Mouse (Mus musculus) regulatory T cell (primary cell): ENCODE measurements around the gene C1ql4.
"Not testable (repeated sequence)": the region's sequence is repeated elsewhere in the genome, so short reads cannot be mapped to it uniquely, and the experiment has no call there.

Experiments
- in situ Hi-C: fragments of 300-600 bp; cut with MboI, MseI; formaldehyde crosslinking; loops from one replicate; pipeline ENCODE4 v1.15.1; 2025; ENCODE audit warnings: high pct_unique_total_duplicates

C1ql4 gene

DNA sequence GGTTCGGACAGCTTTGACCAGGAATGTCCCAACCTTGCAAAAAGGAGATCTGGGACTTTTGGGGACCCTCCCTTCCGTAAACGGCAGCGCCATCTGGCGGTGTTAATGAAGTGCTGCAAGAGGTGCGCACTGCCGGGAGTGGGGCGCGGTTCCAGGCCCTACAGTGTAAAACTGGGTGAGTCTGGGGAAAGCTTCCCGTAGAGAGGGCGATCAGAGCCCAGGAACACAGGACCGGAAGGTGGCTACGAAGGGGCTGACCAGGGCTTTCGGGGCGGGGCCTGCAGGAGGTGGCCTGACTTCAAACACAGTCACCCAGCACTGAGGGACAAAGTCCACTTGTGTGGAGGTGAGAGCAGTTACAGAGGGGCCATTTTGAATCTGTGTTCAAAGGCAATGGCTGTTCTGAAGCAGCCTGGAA is 11.5 kb upstream of the C1ql4 start:
- in situ Hi-C loops: no loop called here

DNA sequence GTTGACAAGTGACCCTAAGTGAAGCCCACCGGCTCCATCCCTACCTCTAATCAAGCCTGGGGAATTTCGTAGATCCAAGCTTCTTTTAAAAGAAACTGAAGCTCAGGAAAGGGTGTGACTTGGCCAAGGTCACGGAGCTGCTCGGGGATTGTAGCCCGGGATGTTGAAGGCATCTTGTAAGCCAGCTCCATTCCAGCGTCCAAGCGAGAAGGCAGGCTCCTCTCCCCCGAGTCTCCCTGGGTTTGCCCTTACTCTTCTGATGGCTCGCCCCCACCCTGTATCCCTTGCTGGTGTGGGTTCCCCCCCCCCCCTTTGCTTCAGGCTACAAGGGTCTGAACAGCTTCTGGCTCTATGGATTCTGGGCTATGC is 10.9 kb upstream of the C1ql4 start:
- in situ Hi-C loops: no loop called here

DNA sequence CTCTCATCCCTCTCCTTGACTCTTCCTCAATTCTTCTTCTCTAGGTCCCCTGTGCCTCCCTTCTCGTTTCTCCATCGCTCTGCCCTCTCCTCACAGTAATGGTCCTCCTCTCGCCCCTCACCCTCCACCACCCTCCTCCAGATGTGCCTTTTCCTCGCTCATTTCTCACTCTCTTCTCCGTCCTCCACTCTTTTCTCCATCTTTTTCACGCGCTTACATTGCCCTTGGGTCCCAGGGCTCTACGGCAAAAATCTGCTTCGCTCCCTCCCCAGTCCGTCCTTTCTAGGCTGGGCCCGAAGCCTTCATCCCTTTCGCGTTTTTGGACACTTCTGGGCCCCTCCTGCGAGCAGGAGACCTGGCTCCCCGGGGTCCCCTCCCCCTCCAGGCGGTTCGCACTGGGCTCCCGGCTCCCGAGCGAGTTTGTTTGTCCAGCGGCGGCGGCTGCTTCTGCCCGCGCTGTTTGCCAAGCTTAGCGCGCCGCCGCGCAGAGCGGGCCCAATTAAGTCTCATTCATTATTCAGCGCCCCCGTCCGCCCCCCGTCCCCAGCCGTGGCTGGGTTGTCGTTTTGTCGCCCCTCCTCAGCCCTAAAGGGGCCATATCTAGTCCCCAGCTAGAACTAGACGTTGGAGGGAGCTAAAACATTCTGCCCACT is 10.3 kb upstream of the C1ql4 start:
- in situ Hi-C loops: no loop called here

DNA sequence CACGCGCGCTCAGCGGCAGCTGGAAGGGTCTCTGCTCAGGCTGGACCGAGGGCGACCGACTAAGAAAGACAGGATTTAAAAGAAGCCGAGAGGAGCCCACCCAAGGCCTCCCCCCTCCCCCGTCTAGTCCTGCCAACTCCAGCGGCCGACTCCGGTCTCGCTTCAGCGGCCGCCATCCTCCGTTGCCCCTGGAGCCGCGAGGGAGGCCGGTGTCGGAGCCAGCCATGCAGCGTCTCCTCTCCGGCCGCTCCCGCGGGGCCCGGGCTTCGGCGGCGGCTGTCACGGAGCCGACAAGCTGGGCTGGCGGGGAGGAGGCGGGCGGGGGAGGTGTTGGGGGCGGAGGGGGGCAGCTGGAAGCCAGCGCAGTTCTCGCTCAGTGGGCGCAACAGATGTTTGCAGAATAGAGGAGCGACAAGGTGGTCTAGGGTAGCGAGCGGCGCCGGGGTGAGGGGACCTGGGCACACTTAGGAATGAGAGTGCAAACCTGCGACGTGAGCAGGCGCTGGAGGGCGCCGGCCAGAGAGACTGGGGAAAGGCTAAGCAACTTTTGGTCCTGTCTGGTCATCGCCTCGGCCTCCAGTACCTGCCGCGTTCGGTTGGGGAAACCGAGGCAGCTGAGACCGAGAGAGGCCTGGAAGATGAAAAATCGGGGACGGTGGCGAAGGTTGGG is 9.3 kb upstream of the C1ql4 start:
- in situ Hi-C loops: no loop called here

DNA sequence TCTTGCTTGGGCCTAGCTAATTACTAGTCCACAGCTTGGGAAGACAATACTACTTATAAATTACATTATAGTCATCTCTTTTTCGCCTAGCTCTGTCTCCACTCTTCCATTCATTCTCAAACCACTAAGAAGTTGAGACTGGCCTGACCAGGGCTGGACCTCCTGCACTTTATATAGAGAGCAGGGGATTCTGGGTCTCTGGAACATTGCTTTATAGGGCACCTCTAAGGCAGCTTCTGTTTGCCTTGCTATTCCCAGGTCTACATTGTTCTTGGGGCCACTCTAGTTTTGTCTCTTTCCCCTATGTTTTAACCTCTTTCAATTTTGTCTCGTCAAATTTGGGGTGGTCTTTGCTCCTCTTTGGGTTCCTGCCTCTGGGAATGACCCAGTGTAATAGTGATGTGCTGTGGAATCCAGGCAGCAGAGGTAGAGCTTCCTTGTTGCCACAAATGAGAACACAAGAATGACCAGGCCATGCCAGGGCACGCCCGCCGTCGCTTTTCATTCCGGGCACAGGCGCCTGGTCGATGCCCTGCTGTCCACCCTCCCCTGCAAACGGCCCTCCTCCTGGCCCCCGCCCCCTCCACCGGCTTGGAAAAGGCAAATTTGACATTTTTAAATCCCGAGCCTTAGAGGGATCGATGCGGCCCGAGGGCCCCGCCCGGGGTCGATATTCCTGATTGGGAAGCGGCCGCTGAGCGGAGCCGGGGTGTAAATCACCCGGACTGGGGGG is 8.6 kb upstream of the C1ql4 start:
- in situ Hi-C loops: no loop called here

DNA sequence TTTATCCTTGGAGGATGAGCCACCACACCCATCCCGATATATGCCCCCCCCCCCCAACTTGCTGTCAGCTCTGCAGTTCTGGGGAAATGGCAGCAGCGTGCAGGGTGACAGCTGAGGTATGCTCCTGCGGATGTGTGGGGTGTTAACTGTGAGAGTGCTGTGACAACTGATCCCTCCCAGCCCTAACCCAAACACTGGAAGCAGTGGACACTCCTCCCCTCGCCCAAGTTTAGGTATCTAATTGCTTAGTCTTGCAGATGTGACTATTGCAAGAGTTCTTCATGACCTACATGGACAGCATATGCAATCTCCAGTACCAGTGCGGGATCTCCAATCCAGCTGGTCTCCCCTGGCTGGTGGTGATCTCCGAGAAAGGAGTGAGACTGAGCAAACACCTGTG is 7.7 kb upstream of the C1ql4 start:
- in situ Hi-C loops: no loop called here

DNA sequence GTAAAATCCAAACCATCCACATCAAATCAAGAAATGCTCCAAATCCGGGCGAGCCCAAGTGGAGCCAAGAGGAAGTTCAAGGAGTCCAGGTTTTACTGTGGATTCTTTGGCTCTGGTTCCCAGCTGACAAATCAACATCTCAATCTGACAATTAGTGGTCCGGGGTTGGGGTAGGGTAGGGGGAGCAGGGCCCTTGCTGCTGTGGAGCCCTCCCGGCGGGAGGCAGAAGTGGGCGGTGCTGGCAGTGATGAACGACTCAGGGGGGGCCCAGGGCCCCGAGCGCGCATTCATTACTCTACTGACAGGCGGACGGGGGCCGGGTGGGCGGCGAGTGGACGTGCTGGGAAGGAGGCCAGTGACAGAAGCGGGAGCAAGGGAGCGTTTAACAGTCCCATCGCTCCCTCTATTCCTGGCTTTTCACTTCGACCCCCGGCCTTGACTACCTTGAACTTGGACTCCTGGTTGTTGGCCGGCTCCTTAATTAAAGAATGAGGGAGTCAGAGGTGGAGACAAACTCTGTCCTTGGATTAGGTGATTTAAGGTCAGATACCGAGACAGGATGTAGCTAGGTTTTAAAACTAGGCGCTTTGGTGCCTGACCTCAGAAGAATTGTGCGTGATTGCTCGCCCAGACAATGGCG is 7.1 kb upstream of the C1ql4 start:
- in situ Hi-C loops: no loop called here

DNA sequence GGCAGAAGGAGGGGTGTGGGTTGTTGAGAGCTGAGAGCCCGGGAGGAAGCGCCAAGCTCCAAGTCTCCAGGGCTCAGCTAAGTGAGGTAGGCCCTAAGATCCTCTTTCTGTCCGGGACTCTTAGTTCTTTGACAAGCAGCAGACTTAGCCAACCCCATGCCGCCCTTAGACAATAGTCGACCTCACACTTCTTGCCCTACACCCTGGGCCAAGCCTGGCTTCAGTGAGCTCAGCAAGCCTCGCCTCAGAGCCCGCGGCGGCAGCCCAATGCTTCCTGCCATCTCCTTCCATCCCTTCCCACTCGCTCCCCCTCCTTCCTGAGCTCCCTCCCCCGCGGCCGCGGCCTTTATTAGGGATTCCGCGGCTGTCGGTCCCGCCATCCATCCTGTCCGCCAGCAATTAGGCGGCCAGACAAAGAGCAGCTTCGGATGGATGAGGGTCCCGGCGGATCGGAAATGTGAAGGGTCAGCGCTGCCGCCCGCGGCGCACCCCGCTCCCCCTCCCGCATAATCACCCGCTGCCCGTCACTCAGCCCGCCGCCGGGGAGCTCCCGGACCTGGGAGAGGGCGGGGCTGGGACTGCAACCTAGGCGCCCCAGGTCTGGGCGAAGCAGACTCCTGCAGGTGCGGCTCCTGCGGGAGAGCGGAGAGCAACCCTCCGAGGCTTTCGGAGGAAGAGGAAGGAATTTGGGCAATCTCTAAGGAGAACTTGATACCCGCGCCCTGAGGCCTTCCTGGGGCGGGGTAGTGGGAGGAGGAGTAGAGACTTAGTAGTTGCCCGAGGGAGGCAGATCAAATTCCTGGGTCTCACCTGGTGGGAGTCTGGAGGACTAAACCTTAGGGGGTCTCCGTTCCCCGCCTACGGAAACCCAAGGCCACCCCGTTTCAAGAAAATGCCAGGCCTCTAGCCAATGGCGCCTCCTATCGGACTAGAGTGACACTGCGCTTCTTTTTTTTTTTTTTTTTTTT is 6.0 kb upstream of the C1ql4 start:
- in situ Hi-C loops: no loop called here

DNA sequence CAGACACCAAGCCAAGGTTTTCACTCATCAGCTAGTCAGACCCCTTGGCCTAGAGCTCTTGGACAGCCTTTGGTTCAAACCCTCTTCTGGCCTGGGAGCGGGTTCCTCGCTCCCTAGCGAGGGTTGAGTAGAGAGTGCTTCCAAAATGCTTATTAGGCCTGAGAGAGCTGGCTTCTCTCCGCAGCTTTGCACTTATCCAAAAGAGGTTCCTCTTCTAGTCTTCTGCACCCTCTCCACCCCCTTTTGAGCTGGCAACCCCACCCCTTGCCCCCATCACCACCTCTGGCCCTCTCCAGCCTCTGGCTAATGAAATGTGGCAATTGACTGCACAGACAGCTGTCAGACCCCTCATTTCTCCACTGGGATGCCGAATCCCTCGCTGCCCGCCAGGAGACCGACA is 5.3 kb upstream of the C1ql4 start, which contains the start of gene Dnajc22:
TSS of gene Dnajc22 (plus strand) at position 301 of the 400 bp plus-strand sequence.
- in situ Hi-C loops: no loop called here

DNA sequence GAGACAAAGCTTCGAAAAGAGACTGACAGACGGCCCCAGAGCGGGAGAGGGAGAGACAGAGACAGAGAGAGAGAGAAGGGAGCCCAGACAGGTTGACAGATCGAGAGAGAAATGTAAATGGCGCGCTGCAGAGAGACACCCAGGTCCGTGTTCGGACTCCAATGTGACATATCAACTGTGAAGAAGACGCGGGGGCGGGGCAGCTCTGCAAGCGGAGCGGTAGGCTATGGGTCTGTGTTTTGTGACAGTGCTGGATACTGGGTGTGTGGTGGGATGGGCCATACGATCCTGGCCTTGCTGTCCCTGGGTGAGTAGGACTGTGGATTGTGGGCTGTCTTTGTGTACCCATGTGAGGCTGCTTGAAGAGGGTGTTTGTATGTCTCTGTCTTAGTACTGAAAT is 1.5 kb upstream of the C1ql4 start:
- in situ Hi-C loops: no loop called here

DNA sequence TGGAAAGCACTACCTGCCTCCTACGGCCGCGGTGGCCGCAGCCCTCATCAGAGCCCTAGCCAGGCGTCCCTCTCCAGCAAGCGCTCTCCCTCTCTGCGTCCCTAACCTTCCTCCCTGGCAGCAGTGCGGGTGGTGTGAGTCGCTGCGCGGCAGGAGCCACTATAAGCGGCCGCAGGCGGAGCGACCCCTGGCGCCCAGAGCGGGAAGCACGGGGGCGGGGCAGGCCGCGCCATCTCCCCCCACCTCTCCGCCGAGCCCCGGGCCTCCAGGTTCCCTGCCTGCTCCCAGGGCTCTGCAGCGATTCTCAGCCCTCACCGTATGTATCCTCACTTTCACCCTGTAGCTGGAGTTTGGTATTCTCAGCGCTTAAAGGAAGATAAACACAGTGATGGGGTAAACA is 675 bp upstream of the C1ql4 start:
- in situ Hi-C loops: no loop called here

DNA sequence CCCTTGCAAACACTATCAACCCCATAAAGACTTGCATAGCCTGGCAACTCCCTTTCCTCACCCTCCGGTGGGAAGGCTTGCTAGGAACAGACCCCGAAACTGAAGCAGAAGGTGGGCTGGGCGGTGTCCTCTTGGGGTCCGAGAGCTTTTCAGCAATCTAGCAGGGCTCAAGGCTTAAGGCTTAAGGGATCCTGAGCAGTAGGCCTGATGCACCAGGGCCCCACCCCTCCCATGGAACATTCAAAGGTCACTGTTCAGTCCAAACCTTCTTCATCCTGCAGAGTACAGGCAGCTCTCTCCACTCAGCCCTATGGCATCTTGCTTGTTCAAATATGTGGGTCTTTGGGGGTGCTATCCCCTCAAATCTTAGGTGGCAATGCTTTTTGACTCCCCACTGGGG is 1.6 kb downstream of the C1ql4 start:
- in situ Hi-C loops: no loop called here

DNA sequence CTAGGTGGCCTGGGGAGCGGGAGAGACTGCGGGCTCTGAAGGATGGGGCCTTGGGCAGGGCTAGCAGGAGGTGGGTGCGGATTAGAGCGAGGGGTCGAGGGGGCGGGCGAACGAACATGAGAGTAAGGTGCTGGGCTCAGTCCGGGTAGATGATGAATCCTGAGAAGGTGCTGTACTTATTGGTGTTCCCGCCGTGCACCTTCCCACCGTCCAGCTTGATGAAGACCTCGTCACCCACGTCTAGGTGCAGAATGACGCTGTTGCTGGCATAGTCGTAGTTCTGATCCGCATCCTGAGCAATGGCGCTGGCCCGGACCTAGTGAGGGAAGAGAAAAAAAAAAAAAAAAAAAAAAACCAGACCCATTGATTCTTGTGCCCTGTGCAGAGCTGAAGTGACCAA is 3.0 kb downstream of the C1ql4 start:
- in situ Hi-C loops: no loop called here

DNA sequence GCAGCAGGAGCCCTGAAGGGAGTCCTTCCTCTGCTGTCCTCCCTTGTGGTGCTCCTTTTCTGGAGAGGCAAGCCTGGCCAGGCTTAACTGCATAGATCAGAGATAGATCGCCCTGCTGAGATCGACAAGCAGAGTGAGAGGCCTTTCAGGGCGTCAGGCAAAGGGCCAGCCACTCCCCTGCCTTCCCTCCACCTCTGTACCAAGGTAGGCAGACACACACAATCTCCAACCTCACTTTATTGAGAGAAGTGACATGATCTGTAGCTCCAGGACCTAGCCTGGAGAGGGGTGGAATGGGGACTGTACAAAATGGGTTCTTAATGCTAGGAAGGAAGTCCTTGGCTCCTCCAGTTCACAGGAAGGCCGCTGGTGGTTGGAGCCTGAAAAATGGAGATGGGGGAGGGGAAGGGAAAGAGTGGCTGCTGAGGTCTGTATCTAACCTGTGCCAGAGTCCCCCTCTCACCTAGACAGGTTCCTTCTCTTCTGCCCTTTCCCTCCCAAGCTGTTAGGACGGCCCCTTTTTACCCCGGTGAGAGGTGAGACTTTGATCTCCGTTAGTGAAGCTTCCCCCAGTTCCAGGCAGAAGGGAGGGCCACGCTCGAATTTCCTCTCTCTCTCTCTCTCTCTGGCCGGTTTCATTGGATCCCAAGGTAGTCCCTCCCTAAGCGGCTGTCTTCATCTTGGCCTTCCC is 3.6 kb downstream of the C1ql4 start:
- in situ Hi-C loops: no loop called here

DNA sequence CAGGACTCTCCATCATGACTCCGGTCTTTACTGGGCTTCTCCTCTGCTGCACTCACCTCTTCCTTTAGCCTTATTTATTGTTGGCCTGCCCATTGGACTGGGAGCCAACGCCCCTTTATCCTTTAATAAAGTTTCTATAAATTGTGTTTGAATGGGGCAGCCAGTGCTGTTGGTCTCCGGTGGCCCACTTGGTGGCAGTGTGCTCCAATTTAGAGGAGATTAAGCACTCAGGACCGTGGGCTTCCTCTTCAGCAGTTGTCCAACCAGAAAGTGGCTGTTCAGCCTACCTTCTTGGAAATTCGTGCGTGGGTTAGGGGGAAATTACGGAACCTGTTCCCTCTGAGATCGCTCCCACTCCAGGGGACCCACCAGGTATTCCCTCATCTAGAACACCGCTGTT is 4.4 kb downstream of the C1ql4 start:
- in situ Hi-C loops: no loop called here

DNA sequence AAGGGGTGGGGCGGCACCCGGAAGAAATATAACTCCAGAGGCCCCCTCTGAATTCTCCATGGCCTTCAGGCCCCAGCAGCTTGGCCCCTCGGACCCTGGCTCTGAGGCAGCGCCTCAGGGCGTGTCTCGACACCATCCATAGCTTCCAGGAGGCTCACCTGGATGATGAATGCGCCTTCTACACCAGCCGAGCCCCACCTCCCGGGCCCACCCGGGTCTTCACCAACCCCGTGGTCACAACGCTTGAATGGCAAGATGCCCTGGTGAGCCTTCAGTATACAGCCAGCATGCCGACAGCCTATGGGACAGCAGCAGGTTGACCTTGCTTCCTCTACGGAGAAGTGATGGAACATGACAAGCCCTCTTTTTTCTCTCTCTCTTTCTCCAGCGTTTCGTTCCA is 4.8 kb downstream of the C1ql4 start:
- in situ Hi-C loops: no loop called here

DNA sequence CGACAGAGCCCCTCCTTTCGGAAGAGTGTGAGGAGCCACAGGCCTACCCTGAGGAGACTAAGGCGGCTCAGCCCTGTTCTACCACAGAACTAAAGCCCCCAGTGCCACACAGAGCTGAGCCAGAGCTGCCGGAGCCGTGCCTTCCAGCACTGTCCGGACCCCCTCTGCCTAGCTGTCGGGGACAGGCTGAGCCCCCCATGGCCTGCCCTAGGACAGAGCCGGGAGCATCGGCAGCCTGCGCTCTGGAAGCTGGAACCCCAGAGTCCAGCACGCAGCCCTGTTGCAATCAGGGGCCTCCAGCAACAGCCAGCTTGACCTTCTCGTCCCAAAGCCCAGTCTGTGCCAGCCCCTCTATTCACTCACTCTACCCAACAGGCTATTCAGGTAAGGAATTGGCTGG is 5.3 kb downstream of the C1ql4 start:
- in situ Hi-C loops: no loop called here

DNA sequence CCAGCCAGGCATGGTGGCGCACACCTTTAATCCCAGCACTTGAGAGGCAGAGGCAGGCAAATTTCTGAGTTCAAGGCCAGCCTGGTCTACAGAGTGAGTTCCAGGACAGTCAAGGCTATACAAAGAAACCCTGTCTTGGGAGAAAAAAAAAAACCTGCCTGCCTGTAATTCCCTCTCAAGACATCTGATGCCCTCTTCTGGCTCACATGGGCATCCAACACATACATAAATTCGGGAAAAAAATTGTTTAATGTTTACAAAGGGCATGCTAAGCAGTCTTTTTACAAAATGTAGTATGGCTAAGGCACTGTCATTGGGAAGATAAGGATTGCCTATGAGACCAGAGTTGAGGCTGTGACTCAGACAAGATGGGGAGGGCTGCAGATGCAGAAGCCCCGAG is 7.8 kb downstream of the C1ql4 start:
- in situ Hi-C loops: no loop called here

DNA sequence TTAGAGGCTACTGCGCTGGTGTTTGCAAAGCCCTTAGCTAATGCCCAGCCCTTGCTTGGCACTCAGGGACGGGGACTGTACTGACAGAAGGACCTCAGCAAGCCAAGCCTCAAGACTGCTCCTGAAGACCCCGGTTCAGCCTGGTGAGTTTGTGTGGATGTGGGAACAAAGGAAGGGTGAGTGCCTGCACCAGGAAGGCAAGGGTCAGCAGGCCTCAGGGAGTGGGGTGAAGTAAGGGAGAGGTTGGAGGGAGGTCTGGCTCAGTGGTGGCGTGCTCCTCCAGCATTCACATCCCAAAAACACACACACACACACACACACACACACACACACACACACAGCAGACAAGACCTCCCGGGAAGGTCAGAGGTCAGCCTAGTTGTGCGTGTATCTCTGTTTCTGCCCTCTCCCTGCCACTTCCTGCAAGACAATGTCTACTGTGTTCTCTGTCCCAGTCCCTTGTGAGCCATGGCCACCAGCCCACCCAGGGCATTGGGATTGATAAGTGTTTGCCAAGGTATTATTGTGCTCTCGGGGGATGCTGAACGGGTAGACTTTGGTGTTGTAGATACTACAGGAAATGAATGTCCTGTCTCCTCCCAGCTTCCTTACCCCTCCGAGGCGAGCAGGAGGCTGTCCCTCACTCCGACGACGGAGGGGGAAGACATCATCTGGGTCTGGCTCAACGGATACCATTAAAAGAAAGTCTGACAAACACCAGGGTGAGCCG is 9.3 kb downstream of the C1ql4 start:
- in situ Hi-C loops: no loop called here

DNA sequence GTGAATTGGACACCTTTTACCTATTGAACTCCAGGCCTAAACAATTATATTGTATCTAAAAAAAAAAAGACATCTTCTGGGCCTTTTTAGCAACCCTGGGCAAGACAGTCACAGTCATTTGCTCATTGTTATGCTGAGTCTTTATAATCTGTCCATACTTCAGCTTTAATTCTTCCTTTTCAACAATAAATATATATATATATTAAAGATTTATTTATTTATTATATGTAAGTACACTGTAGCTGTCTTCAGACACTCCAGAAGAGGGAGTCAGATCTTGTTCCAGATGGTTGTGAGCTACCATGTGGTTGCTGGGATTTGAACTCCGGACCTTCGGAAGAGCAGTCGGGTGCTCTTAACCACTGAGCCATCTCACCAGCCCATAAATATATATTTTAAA is 11.6 kb downstream of the C1ql4 start:
- in situ Hi-C loops: not testable (repeated sequence)
